Mouse (Mus musculus): Measurements from ENCODE around the gene Tbc1d10a.
A peak's percentile ranks its signal among the peaks of the same experiment; 100 is the strongest.

Tbc1d10a gene

DNA sequence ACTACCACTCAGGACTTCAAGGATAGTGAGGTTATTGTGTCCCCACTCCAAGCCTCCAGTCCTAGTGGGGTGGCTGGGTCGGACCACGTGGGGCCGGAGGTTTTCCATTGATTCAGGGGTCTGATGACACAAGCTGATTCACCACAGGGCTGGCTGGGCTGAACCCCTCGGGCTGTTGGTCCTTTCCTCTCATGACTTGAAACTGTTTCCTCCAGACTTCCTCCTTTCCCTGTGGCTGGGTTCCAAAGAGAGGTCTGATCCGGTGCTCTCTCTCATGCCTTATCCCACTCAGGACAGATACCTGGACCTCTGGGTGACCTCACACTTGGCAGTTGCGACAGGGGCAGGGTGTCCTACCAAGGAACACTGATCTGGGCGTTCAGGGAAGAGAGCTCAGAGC is 53.6 kb downstream of the Tbc1d10a start:
- DNase-seq: no peak

GRCm38 (mm10) chr11:4241180-4241579 is 54.6 kb downstream of the Tbc1d10a start:
- no peak for DNase-seq

DNA sequence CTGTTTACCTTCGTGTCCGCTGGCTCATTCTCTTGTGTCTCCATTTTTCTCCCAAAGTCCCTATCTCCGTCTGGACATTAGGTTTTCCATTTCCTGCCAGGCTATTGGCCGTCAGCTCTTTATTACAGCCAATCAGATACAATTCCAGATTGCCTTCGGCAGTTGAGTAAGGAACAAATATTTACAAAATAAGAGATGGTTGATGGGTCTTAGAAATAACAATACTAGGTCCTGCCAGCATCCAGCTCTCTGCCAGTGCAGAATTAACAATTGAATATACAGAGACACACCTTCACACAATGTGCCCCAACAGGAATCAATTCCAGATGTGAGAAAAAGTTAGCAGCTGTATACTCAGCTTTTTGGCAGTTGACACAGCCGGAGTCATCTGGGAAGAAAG is 59.5 kb downstream of the Tbc1d10a start:
- no peak for DNase-seq

GRCm38 (mm10) chr11:4246623-4247022 is 60.0 kb downstream of the Tbc1d10a start:
- no peak for DNase-seq

DNA sequence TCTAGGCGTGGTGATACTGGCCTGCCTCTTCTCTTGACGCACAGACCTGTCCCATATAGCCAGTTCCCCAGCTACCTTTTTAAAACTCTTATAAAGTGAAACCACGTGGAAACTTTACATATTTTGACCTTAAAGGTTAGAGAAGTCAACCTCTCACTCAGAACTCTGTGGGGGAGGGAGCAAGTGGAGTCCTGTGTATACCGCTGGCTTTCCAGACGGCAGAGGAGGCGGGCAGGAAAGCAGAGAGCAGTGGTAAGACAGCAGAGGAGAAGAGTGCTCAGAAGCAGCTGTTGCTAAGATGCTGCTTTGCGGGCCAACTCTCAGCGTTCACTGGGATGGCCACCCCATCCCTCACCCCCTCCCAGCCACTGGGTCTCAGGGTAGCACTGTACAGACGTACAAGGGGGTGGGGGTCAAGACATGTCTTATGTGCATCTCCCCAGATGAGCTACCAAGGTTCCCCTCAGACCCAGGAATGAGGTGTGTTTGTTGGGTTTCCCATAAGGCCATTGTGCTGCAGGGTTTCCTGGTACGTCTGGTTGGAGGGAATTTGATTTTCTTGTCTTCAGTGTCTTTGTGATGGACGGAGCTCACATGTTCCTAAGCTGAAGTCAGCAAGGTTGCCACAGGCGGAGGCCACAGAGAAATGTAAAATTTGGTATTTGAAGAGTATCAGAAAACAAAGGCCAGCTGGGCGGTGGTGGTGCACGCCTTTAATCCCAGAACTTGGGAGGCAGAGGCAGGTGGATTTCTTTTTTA is 60.8 kb downstream of the Tbc1d10a start:
- no peak for DNase-seq

GRCm38 (mm10) chr11:4249151-4249550 is 62.6 kb downstream of the Tbc1d10a start:
- DNase-seq: no peak

- DNase-seq: no peak
Observed at GRCm38 (mm10) chr11:4250290-4250689, 63.7 kb downstream of the Tbc1d10a start.

DNA sequence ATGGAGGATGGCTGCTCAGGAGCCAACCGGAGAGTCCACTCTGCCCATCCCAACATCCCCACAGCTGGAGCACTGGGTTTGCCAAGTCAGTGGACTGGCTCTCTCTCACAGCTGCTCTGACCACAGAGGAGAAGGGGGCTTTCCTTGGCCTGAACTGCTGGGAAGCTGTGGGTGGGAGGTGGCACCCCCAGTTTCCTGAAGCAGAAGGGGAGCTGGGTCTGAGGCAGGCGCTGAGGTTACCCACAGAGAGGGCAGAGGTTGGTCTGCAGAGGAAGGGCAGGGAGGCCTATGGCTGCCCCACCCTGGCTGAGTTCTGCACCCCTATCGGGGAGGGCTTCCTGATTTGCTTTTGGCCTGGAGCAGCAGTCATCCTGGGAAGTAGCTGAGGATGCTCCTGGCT is 64.8 kb downstream of the Tbc1d10a start:
- no peak for DNase-seq

GRCm38 (mm10) chr11:4252886-4253285 is 66.3 kb downstream of the Tbc1d10a start:
- no peak for DNase-seq

GRCm38 (mm10) chr11:4256846-4257607 is 70.4 kb downstream of the Tbc1d10a start, which contains the start of gene Lif:
Gene Lif (plus strand): TSS chr11:4257557.
- no peak for DNase-seq

GRCm38 (mm10) chr11:4257756-4258155 is 71.2 kb downstream of the Tbc1d10a start:
- no peak for DNase-seq

- DNase-seq: peak; percentile 74 to 81
Observed at GRCm38 (mm10) chr11:4258657-4259082, 72.1 kb downstream of the Tbc1d10a start.

DNA sequence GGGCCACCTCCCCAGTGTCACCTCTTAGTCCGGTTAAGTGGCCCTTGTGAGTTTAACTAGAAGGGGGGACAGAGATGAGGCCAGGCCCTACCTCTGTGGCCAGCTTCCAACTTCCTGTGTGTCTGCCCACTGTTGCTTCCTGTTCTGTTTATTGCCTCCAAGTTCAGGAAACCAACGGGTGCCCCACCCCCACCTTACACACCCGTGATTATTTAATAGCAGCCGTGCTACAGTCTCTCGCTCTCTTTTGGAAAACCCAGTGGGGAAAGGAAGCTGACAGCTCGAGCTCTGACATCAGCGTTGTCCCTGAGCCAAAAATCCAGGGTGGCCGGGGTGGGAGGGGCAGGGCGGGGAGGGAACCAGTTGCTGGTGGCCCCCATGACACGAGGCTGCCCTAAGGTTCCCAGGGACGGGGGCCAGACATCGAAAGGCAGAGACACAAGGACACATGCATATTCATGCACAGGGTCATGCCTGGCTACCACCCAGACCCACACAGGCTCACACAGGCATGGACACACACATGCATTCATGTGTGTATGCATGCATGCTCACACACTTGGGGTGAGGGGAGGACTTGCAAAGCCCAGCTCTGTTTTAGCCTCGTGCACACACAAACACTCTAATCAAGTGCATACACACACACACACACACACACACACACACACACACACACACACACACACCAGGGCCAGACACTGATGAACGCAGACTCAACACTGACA is 74.0 kb downstream of the Tbc1d10a start:
- peak; percentile 52 to 78 for DNase-seq

- DNase-seq: peak; percentile 49 to 62
Observed at GRCm38 (mm10) chr11:4261188-4261494, 74.6 kb downstream of the Tbc1d10a start.

DNA sequence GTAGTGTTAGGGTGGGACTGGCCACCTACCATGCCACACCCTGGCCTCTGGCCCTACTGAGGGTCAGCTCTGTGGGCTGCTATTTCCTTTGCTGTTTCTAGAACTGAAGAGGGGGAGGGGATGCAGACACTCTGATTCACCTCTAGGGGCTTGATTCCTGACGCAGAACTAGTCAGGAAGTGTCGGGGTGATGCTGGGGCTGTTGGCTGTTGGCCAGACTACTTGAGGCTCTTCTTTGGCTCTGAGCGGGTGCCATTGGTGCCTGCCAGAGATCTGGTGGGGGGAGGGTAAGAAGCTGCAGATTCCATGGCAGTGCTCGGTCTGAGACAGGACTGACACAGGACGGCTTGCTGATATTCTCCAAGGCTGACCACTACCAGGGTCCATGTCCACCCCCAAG is 75.4 kb downstream of the Tbc1d10a start:
- peak; percentile 37 to 55 for DNase-seq

DNA sequence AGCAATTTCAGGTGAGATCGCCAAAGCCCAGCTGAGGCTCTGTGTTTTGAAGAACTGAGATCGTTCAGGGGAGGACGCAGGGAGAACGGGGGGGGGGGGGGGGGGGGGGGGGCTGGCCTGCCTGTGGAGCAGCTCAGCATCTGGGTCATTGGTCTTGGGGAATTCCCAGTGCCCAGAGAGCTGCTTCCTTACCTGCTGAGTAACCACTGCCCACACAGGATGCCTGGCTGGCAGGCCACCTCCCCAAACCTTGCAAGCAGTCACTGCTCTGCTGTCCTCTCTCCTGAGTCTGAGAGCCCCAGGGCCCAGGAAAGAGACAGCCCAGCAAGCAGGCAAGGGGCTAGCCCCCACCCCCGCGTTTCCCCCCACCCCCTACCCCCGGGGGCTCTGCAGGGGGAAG is 76.3 kb downstream of the Tbc1d10a start:
- no peak for DNase-seq

GRCm38 (mm10) chr11:4263296-4263695 is 76.7 kb downstream of the Tbc1d10a start:
- DNase-seq: no peak

DNA sequence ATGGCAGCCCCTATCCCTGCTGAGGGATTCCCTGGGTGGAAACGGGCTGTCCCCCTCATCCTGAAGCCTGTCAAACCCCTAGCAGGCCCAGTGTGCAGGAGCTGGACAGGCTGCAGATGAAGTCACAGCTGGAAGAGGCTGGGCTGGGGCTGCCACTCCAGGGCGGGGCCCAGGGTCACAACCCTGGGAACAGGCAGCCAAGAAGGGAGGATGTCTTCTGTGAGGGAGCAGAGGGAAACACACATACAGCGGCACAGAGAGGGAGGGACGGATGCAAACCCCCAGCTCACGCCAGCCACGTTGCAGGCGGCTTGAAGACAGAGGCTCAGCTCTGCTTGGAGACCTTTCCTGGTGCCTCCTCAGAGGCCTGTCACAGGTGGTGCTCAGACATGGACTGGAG is 77.5 kb downstream of the Tbc1d10a start:
- DNase-seq: peak in 1 of 2 experiments; percentile 53

All from lung, adult 18-20 months (tissue).